Mouse (Mus musculus) kidney, adult 2 months (tissue): ENCODE data around the gene Ska3. TPM values are rescaled to one million over a fixed set of nuclear protein-coding genes. Genes with fewer than 3 reads are reported as not detected.
"Not testable (repeated sequence)": the region's sequence is repeated elsewhere in the genome, so short reads cannot be mapped to it uniquely, and the experiment has no call there.

Experiments
- DNase-seq: peaks from one replicate; pipeline ENCODE4 v3.0.0; 2021
- H3K27ac ChIP-seq: fragments of 200-500 bp; 2 replicates; pipeline ENCODE4 v1.5.1; 2012; ENCODE audit warnings: low read depth, low read length, control low read depth, inconsistent platforms; ENCODE audit not compliant: insufficient read depth
- H3K27me3 ChIP-seq: fragments of 200-500 bp; replicated peaks from 2 replicates; pipeline ENCODE4 v1.6.1; 2012; ENCODE audit warnings: mild to moderate bottlenecking, moderate library complexity, low read length, inconsistent platforms; ENCODE audit not compliant: control insufficient read depth, insufficient read depth
- H3K36me3 ChIP-seq: fragments of 200-500 bp; 2 replicates; pipeline ENCODE4 v1.6.1; 2012; ENCODE audit warnings: mild to moderate bottlenecking, moderate library complexity, low read length, inconsistent platforms; ENCODE audit not compliant: control insufficient read depth, insufficient read depth
- H3K4me1 ChIP-seq: fragments of 200-500 bp; 2 replicates; pipeline ENCODE4 v1.6.1; 2011; ENCODE audit warnings: low read length; ENCODE audit not compliant: control insufficient read depth, insufficient read depth
- H3K4me3 ChIP-seq: fragments of 200-500 bp; 2 replicates; pipeline ENCODE4 v1.5.1; 2011; ENCODE audit warnings: mild to moderate bottlenecking, low read depth, low read length, control low read depth; ENCODE audit not compliant: insufficient read depth
- CTCF ChIP-seq: fragments of 200-500 bp; conservative IDR thresholded peaks from 2 replicates; pipeline ENCODE4 v1.5.1; 2011; ENCODE audit warnings: low read depth, mild to moderate bottlenecking, control low read depth, low read length, moderate library complexity, mixed read lengths; ENCODE audit not compliant: insufficient read depth, insufficient read length
- POLR2A ChIP-seq: fragments of 200-500 bp; IDR thresholded peaks from one replicate; pipeline ENCODE4 v1.6.1; 2011; ENCODE audit warnings: low read depth, low read length, control low read depth
- WGBS: fragments of 180-500 bp; shearing (Covaris S2); methylation state at CpG from one replicate; pipeline ENCODE4 v1.1.7; 2018; 5-methylcytosine and 5-hydroxymethylcytosine counted together
- polyA plus RNA-seq: library from polyadenylated mRNA; depleted of rRNA; stranded (reverse); fragments of >200 nt; gene quantifications from 2 replicates; pipeline ENCODE4 v1.2.3, GENCODE M21; 2012; rRNA removed

Ska3 gene
- polyA plus RNA-seq: 0.09 and 0.15 TPM in 2 replicates

DNA sequence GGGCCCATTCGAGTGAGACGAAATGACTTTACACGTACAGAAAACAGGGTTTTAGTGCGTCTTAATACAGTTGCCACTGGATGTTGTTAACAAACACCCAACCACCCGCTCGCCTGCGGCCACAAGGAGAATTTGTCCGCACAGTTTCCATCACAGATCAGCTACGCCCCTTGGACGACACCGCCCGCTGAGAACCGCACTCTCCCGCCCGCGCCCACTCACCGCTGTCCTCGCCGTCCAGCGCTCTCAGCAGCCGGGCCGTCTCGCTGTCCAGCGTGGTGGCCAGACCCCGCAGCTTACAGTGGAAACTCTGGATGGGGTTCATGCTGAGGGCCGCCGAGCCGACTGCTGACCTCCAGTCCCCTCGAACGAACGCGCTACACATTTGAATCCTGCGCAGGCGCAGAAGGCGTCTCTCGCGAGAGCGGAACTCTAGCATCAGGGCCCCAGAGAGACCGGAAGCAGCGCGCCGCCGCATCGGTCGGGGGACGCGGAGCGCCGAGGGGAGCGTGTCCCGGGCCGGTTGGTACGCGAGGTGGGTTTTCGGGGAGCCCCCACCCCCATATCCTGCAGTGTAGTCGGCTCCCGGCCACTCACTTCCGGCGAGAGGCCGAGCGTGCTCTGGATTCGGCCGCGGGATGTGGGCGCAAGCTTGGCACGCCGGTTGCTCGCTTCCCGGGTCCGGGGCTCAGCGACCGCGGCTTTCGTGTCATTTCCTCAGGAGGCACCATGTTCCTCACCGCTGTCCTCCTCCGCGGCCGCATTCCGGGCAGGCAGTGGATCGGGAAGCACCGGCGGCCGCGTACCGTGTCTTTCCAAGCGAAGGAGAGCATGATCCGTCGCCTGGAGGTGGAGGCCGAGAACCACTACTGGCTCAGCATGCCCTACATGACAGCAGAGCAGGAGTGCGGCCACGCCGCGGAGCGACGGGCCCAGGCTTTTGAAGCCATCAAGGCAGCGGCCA, at the start of gene Ska3, which contains the start of gene Mrpl57:
TSS of gene Ska3 (minus strand) at position 398 of the 964 bp plus-strand sequence.
TSS of gene Mrpl57 (plus strand) at position 447 of the 964 bp plus-strand sequence.
- TF ChIP-seq CTCF: 0 out of 2 replicates have a peak, but pooled peaks have one; percentile 14
- TF ChIP-seq POLR2A: peak; percentile 52
- WGBS: under 1% methylated on average over 96 of the region's 96 CpGs
- H3K36me3 ChIP-seq: no peaks in the 10 kb centered on the region
- H3K27ac ChIP-seq: peak within 1 kb of the TSS; percentile 80
- H3K27me3 ChIP-seq: no peaks in the 10 kb centered on the region
- H3K4me3 ChIP-seq: peak within 1 kb of the TSS; percentile 84
- peaks cover 7% of the 10 kb centered on the region; the same call in 1 of the 2 replicates for H3K4me1 ChIP-seq
- peak; percentile 96 for DNase-seq

GRCm38 (mm10) chr14:57866676-57867276, 40.8 kb upstream of the Ska3 start:
- Histone ChIP-seq H3K4me3 (no peak overlapping the region), H3K4me1 (no peaks in the 10 kb centered on the region), H3K27ac (no peak overlapping the region), H3K36me3 (no peaks in the 10 kb centered on the region; the same call in 1 of the 2 replicates), H3K27me3 (no peaks in the 10 kb centered on the region)
- DNase-seq: no peak
- 85% methylated on average over 3 of the region's 3 CpGs for WGBS
- TF ChIP-seq POLR2A: no peak
- TF ChIP-seq CTCF: no peak

- H3K36me3 ChIP-seq: no peaks in the 10 kb centered on the region; the same call in 1 of the 2 replicates
- no peak for TF ChIP-seq POLR2A
- no peak for TF ChIP-seq CTCF
Measured at GRCm38 (mm10) chr14:57865256-57865655, 39.3 kb upstream of the Ska3 start.

GRCm38 (mm10) chr14:57863129-57863528, 37.1 kb upstream of the Ska3 start:
- no peak overlapping the region for H3K4me3 ChIP-seq
- no peaks in the 10 kb centered on the region for H3K4me1 ChIP-seq
- 55% methylated on average over 2 of the region's 2 CpGs for WGBS
- DNase-seq: peak; percentile 23
- no peak overlapping the region for H3K27ac ChIP-seq
- TF ChIP-seq CTCF (no peak), POLR2A (no peak)
- no peaks in the 10 kb centered on the region; the same call in 1 of the 2 replicates for H3K36me3 ChIP-seq
- H3K27me3 ChIP-seq: no peaks in the 10 kb centered on the region

More at GRCm38 (mm10) chr14:57865256-57865655, 39.3 kb upstream of the Ska3 start:
- Histone ChIP-seq H3K27ac (no peak overlapping the region), H3K27me3 (no peaks in the 10 kb centered on the region), H3K4me3 (no peak overlapping the region), H3K4me1 (no peaks in the 10 kb centered on the region)
- WGBS: 74% methylated on average over 3 of the region's 3 CpGs
- no peak for DNase-seq

- TF ChIP-seq POLR2A (no peak), CTCF (no peak)
- no peaks in the 10 kb centered on the region; the same call in 1 of the 2 replicates for H3K36me3 ChIP-seq
- H3K27me3 ChIP-seq: no peaks in the 10 kb centered on the region
- DNase-seq: no peak
- H3K4me1 ChIP-seq: no peaks in the 10 kb centered on the region
- WGBS: 88% methylated on average over 4 of the region's 4 CpGs
- H3K4me3 ChIP-seq: no peak overlapping the region
- no peak overlapping the region for H3K27ac ChIP-seq
Measured at GRCm38 (mm10) chr14:57861987-57862412, 36.0 kb upstream of the Ska3 start.

- Histone ChIP-seq H3K27ac (no peak overlapping the region), H3K4me3 (no peak overlapping the region), H3K36me3 (no peaks in the 10 kb centered on the region; the same call in 1 of the 2 replicates), H3K27me3 (no peaks in the 10 kb centered on the region), H3K4me1 (no peaks in the 10 kb centered on the region)
- DNase-seq: peak; percentile 33
- TF ChIP-seq CTCF (no peak), POLR2A (no peak)
Measured at GRCm38 (mm10) chr14:57859520-57859919, 33.5 kb upstream of the Ska3 start.

DNA sequence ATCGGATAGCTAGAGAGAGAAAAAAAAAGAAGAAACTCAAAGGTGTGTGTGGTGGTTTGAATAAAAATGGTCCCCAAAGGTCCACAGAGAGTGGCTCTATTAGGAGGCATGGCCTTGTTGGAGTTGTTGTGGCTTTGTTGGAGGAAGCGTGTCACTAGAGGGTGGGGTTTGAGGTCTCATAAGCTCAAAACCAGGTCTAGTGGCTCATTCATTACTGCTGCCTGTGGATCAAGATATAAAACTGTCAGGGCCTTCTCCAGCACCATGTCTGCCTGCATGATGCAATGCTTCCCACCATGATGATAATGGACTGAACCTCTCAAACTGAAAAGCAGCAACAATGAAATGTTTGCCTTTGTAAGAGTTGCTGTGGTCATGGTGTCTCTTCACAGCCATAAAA, 32.6 kb upstream of the Ska3 start:
- TF ChIP-seq POLR2A (no peak), CTCF (no peak)
- Histone ChIP-seq H3K36me3 (no peaks in the 10 kb centered on the region; the same call in 1 of the 2 replicates), H3K4me3 (no peak overlapping the region), H3K27ac (no peak overlapping the region), H3K4me1 (no peaks in the 10 kb centered on the region), H3K27me3 (no peaks in the 10 kb centered on the region)
- WGBS: 94% methylated on average over 2 of the region's 2 CpGs
- no peak for DNase-seq

GRCm38 (mm10) chr14:57856037-57856436, 30.1 kb upstream of the Ska3 start:
- not testable (repeated sequence) for H3K36me3 ChIP-seq, H3K27me3 ChIP-seq, H3K27ac ChIP-seq, H3K4me3 ChIP-seq, DNase-seq, H3K4me1 ChIP-seq
